Mouse (Mus musculus): ENCODE measurements around the gene Cep44. TPM values are rescaled to one million over a fixed set of nuclear protein-coding genes. Genes with fewer than 3 reads are reported as not detected.

Gene Cep44
- polyA plus RNA-seq, 1 experiment = 34.5 TPM

DNA sequence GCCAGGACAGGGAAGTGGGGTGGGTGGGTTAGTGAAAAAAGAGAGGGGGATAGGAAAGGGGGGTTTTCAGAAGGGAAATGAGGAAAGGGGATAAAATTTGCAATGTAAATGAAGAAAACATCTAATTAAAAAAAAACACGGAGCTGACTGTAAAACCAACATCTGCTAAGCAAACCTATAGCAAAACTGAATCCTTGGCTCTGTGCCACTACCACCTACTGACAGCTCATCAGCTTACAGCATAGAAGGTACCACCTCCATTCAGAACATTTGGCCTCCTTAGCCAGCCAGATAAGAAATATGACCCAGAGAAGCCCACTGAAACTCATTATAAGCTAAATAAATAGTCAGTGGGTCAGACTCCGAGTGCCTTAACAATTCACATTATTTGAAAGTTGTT lies 61.4 kb downstream of the Cep44 start:
- Histone ChIP-seq H3K4me3 (ENCODE audit: control insufficient read depth, low read depth, low read length) (no peak overlapping the region), H3K27me3 (ENCODE audit: control insufficient read depth, insufficient read depth, low read length) (no peaks in the 10 kb centered on the region), H3K27ac (ENCODE audit: control insufficient read depth, insufficient read depth, low read depth, low read length) (no peak overlapping the region), H3K4me1 (ENCODE audit: control insufficient read depth, insufficient read depth, low read length) (no peaks in the 10 kb centered on the region), H3K36me3 (ENCODE audit: control insufficient read depth, insufficient read depth, low read length) (no peaks in the 10 kb centered on the region)
- TF ChIP-seq POLR2A (IDR thresholded peaks at IDR 0.05; ENCODE audit: control insufficient read depth, low read depth, low read length) = no peak

DNA sequence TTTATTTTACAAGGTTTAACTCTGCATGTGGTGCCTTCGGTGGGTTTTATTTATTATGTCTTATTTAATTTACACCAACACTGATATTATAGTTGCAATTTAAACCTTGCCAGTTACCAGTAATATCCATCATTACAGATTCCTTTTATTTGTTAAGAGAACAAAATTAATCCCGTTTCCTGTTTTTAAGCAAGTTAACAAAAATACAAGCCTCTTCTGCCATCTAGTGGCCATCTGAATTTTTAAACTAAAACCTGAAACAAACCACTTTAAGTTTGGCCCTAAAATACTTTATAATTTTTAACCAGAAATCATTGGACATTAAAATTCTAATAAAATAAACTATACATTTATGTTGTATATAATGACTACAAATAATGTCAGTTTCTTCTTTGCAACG lies 64.8 kb downstream of the Cep44 start:
- H3K27ac ChIP-seq (ENCODE audit: control insufficient read depth, insufficient read depth, low read depth, low read length) = no peak overlapping the region
- no peaks in the 10 kb centered on the region for H3K36me3 ChIP-seq (ENCODE audit: control insufficient read depth, insufficient read depth, low read length)
- TF ChIP-seq POLR2A (IDR thresholded peaks at IDR 0.05; ENCODE audit: control insufficient read depth, low read depth, low read length) (no peak), CTCF (IDR thresholded peaks at IDR 0.05; ENCODE audit: control insufficient read depth, insufficient read depth, insufficient replicate concordance, low read depth, low read length) (no peak)
- no peaks in the 10 kb centered on the region for H3K4me1 ChIP-seq (ENCODE audit: control insufficient read depth, insufficient read depth, low read length)
- no peaks in the 10 kb centered on the region for H3K27me3 ChIP-seq (ENCODE audit: control insufficient read depth, insufficient read depth, low read length)
- no peak overlapping the region for H3K4me3 ChIP-seq (ENCODE audit: control insufficient read depth, low read depth, low read length)

Other genes with a start within 250 kb of the Cep44 start
- gene Fbxo8, start within 50 bp of the Cep44 start, polyA plus RNA-seq (2012; rRNA removed) = 5.4 and 8.1 TPM in 2 replicates

Data from testis, adult 2 months (tissue).